Mouse (Mus musculus) embryonic facial prominence, embryonic 11.5 days (tissue): ENCODE results near the gene Macrod2. TPM values are rescaled to one million over a fixed set of nuclear protein-coding genes. Genes with fewer than 3 reads are reported as not detected.
A peak's percentile ranks its signal among the peaks of the same experiment; 100 is the strongest.

Experiments used
- ATAC-seq: fragments of 200-750 bp; cut with Nextera tagmentation; replicated peaks from 2 replicates; pipeline ENCODE4 v1.8.0; 2017; ENCODE audit warnings: low read depth; ENCODE audit not compliant: insufficient number of reproducible peaks, low FRiP score, low TSS enrichment
- DNase-seq: peaks from one replicate; pipeline ENCODE4 v3.0.0-alpha.2; 2015; ENCODE audit warnings: low spot score
- H3K27ac ChIP-seq: fragments of 300-500 bp; sonication (generic); replicated peaks from 2 replicates; pipeline ENCODE4 v1.5.1; 2014; ENCODE audit warnings: mild to moderate bottlenecking, low read depth, low read length, control low read depth
- H3K27me3 ChIP-seq: fragments of 300-500 bp; sonication (generic); 2 replicates; pipeline ENCODE4 v1.6.1; 2014; ENCODE audit warnings: mild to moderate bottlenecking, low read length, moderate library complexity, mixed read lengths; ENCODE audit not compliant: control insufficient read depth, insufficient read depth
- H3K36me3 ChIP-seq: fragments of 300-500 bp; sonication (generic); replicated peaks from 2 replicates; pipeline ENCODE4 v1.6.1; 2014; ENCODE audit warnings: low read depth, mild to moderate bottlenecking, low read length, moderate library complexity, mixed read lengths; ENCODE audit not compliant: control insufficient read depth, insufficient read depth
- H3K4me1 ChIP-seq: fragments of 300-500 bp; sonication (generic); 2 replicates; pipeline ENCODE4 v1.6.1; 2014; ENCODE audit warnings: low read length, mixed read lengths; ENCODE audit not compliant: control insufficient read depth, insufficient read depth
- H3K4me2 ChIP-seq: fragments of 300-500 bp; sonication (generic); 2 replicates; pipeline ENCODE4 v1.6.1; 2014; ENCODE audit warnings: low read depth, mild to moderate bottlenecking, control low read depth, low read length, moderate library complexity
- H3K4me3 ChIP-seq: fragments of 300-500 bp; sonication (generic); 2 replicates; pipeline ENCODE4 v1.5.1; 2014; ENCODE audit warnings: low read depth, low read length, control low read depth
- H3K9ac ChIP-seq: fragments of 300-500 bp; sonication (generic); replicated peaks from 2 replicates; pipeline ENCODE4 v1.6.1; 2014; ENCODE audit warnings: mild to moderate bottlenecking, control low read depth, low read length
- H3K9me3 ChIP-seq: fragments of 300-500 bp; sonication (generic); replicated peaks from 2 replicates; pipeline ENCODE4 v1.6.1; 2016; ENCODE audit warnings: mild to moderate bottlenecking, low read length, inconsistent platforms, mixed read lengths; ENCODE audit not compliant: control insufficient read depth
- whole genome bisulfite sequencing: fragments of 180-500 bp; shearing (Covaris S2); extraction: QIAGEN DNeasy Blood & Tissue Kit; methylation state at CpG from one replicate; pipeline ENCODE4 v1.1.7; 2014; 5-methylcytosine and 5-hydroxymethylcytosine counted together
- polyA plus RNA-seq: library from polyadenylated mRNA; unstranded; fragments of >200 nt; fragmentation: Nextera tagmentation; extraction: Ambion mirVana; gene quantifications from 2 replicates; pipeline ENCODE4 v1.2.1, GENCODE M21; 2014

Macrod2 gene
- polyA plus RNA-seq, 1 experiment from 2014 or later: 33.8 TPM

- ATAC-seq: no peak
- Histone ChIP-seq H3K36me3 (no peaks in the 10 kb centered on the region), H3K27ac (no peak overlapping the region), H3K4me1 (no peaks in the 10 kb centered on the region), H3K27me3 (no peaks in the 10 kb centered on the region), H3K4me3 (no peak overlapping the region), H3K4me2 (no peak overlapping the region), H3K9ac (no peak overlapping the region), H3K9me3 (no peaks in the 10 kb centered on the region)
- 88% methylated on average over 2 of the region's 2 CpGs for WGBS
- no peak for DNase-seq
Measured at GRCm38 (mm10) chr2:141247680-141248079, 852.6 kb downstream of the Macrod2 start.

- no peak for ATAC-seq
- H3K4me2 ChIP-seq: no peak overlapping the region
- WGBS: 80% methylated on average over 4 of the region's 4 CpGs
Measured at GRCm38 (mm10) chr2:141264582-141264981, 869.5 kb downstream of the Macrod2 start.

GRCm38 (mm10) chr2:141266591-141266990, 871.5 kb downstream of the Macrod2 start:
- no peak overlapping the region for H3K27ac ChIP-seq
- no peaks in the 10 kb centered on the region for H3K36me3 ChIP-seq
- ATAC-seq (no peak), DNase-seq (no peak)
- H3K27me3 ChIP-seq: no peaks in the 10 kb centered on the region
- no peak overlapping the region for H3K9ac ChIP-seq
- H3K4me3 ChIP-seq: no peak overlapping the region
- H3K4me1 ChIP-seq: no peaks in the 10 kb centered on the region
- H3K9me3 ChIP-seq: no peaks in the 10 kb centered on the region
- no peak overlapping the region for H3K4me2 ChIP-seq

More at GRCm38 (mm10) chr2:141264582-141264981, 869.5 kb downstream of the Macrod2 start:
- Histone ChIP-seq H3K9ac (no peak overlapping the region), H3K9me3 (no peaks in the 10 kb centered on the region), H3K27me3 (no peaks in the 10 kb centered on the region), H3K4me1 (no peaks in the 10 kb centered on the region), H3K36me3 (no peaks in the 10 kb centered on the region), H3K4me3 (no peak overlapping the region), H3K27ac (no peak overlapping the region)
- no peak for DNase-seq

GRCm38 (mm10) chr2:141271541-141271940, 876.4 kb downstream of the Macrod2 start:
- Histone ChIP-seq H3K4me2 (no peak overlapping the region), H3K4me1 (no peaks in the 10 kb centered on the region), H3K36me3 (no peaks in the 10 kb centered on the region), H3K27ac (no peak overlapping the region), H3K27me3 (no peaks in the 10 kb centered on the region), H3K4me3 (no peak overlapping the region), H3K9me3 (no peaks in the 10 kb centered on the region), H3K9ac (no peak overlapping the region)
- DNase-seq: no peak
- 60% methylated on average over 4 of the region's 4 CpGs for WGBS
- no peak for ATAC-seq

GRCm38 (mm10) chr2:141272966-141273365, 877.9 kb downstream of the Macrod2 start:
- Histone ChIP-seq H3K27me3 (no peaks in the 10 kb centered on the region), H3K9ac (no peak overlapping the region), H3K4me3 (no peak overlapping the region), H3K4me1 (no peaks in the 10 kb centered on the region), H3K9me3 (no peaks in the 10 kb centered on the region), H3K36me3 (no peaks in the 10 kb centered on the region), H3K4me2 (no peak overlapping the region), H3K27ac (no peak overlapping the region)
- 0 out of 2 replicates have a peak, but pooled peaks have one; percentile 29 for ATAC-seq
- 44% methylated on average over 4 of the region's 4 CpGs for WGBS
- DNase-seq: peak; percentile 83

- no peak overlapping the region for H3K4me3 ChIP-seq
Measured at GRCm38 (mm10) chr2:141274262-141274661, 879.2 kb downstream of the Macrod2 start.

GRCm38 (mm10) chr2:141279130-141279698, 884.1 kb downstream of the Macrod2 start:
- ATAC-seq: no peak
- H3K9me3 ChIP-seq: no peaks in the 10 kb centered on the region
- H3K27ac ChIP-seq: no peak overlapping the region
- no peak overlapping the region for H3K9ac ChIP-seq
- no peak overlapping the region for H3K4me3 ChIP-seq
- H3K36me3 ChIP-seq: no peaks in the 10 kb centered on the region
- peak; percentile 51 for DNase-seq
- H3K4me2 ChIP-seq: no peak overlapping the region
- no peaks in the 10 kb centered on the region for H3K4me1 ChIP-seq
- no peaks in the 10 kb centered on the region for H3K27me3 ChIP-seq
- WGBS: 51% methylated on average over 5 of the region's 5 CpGs

More at GRCm38 (mm10) chr2:141274262-141274661, 879.2 kb downstream of the Macrod2 start:
- Histone ChIP-seq H3K9me3 (no peaks in the 10 kb centered on the region), H3K4me1 (no peaks in the 10 kb centered on the region), H3K36me3 (no peaks in the 10 kb centered on the region), H3K9ac (no peak overlapping the region), H3K27ac (no peak overlapping the region), H3K27me3 (no peaks in the 10 kb centered on the region), H3K4me2 (no peak overlapping the region)
- DNase-seq (no peak), ATAC-seq (no peak)
- 82% methylated on average over 2 of the region's 2 CpGs for WGBS

GRCm38 (mm10) chr2:141280817-141281216, 885.7 kb downstream of the Macrod2 start:
- Histone ChIP-seq H3K4me1 (no peaks in the 10 kb centered on the region), H3K36me3 (no peaks in the 10 kb centered on the region), H3K4me3 (no peak overlapping the region), H3K9ac (no peak overlapping the region), H3K27me3 (no peaks in the 10 kb centered on the region), H3K4me2 (no peak overlapping the region), H3K9me3 (no peaks in the 10 kb centered on the region), H3K27ac (no peak overlapping the region)
- DNase-seq: no peak
- 87% methylated on average over 1 of the region's 1 CpGs for WGBS
- no peak for ATAC-seq
